Mouse (Mus musculus) T-helper 1 cell (primary cell): ENCODE measurements around the gene Shf.
"Not testable (repeated sequence)": the region's sequence is repeated elsewhere in the genome, so short reads cannot be mapped to it uniquely, and the experiment has no call there.

Source experiments
- in situ Hi-C: fragments of 300-600 bp; cut with MboI, MseI; formaldehyde crosslinking; loops from one replicate; pipeline ENCODE4 v1.15.1; 2025; ENCODE audit warnings: high pct_unique_total_duplicates

Shf gene

DNA sequence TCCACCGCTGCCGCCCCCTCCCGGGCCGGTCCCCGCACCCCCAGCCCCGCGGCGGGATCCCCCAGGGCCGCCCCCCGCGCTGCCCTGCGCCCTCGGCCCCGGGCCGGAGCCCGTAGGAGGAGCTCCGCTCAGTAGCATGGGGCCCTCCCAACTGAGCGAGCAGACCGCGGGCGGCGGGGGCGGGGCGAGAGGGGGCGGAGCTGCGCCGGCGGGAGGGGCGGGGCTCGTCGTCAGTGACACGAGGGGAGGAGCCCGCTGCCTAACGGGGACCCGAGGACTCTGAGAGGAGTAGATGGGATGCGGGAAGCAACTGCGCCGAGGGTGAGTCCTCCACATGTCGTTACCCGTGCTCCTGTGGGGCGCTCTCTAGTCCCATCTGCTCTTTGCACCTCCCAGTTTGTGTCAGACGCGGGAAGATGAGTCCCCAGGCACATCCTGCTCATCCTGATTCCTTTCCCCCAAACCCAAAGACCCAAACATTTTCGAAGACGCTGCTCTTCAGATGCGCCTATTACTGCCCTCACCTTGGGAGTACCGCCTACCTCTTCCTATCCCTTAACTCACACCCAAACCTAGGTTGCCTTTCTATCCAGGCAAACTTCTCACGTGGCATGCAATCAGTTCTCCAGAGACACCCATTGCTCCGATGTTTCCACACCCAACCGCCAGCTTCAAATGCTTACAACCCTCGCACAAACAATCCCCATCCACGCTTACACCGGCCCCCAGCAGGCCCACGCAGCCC is at the start of gene Shf:
TSS of gene Shf (minus strand) at position 168 of the 745 bp plus-strand sequence.
- in situ Hi-C loops = no loop called here

GRCm38 (mm10) chr2:122408928-122409327 is 40.0 kb upstream of the Shf start:
- in situ Hi-C loops = no loop called here

GRCm38 (mm10) chr2:122407607-122408006 is 38.6 kb upstream of the Shf start:
- in situ Hi-C loops = no loop called here

DNA sequence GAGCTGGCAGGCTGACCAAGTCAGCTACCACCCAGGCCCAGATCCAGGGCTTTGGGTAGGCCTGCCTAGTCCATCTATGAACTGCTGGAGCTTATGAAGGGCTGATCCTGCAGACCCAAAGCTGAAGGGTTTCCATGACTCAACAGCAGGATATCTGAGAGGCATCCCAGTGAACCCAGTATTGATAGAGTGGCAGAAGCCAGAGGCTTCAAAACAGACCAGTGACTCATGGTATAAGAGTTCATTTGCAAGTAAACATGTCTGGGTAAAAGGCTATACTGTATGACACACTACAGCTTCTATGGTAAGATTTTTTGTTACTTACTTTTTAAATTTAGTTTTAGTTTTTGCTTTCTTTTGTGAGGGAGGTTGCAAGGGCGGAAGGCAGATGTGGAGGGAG is 27.2 kb upstream of the Shf start:
- in situ Hi-C loops = no loop called here

- in situ Hi-C loops = not testable (repeated sequence)
These were observed 18.2 kb upstream of the Shf start for GRCm38 (mm10) chr2:122387135-122387534.

DNA sequence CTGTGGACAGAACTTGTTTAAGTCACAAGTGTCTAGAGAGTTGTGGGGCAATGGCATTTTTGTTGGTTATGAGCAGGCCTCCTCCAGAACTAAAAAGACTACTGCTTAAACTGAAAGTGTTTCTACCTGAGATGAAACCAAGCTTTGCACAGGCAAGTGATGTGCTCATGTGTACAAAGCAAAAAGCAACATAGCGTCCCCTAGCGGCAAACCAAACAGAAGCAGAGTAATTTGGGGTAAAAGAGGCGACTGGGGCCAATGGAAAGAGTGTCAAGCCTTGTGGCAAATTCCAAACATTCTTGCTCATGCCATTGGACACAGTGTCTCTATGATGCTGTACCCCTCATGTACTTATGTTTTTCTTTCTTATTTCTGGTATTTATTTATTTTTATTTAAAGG is 16.1 kb upstream of the Shf start:
- in situ Hi-C loops = no loop called here

- in situ Hi-C loops = loop anchor here (5.0 kb wide), 4 partner anchors 85 to 375 kb away; no protein-coding TSS in a partner anchor
These were observed 13.2 kb upstream of the Shf start for GRCm38 (mm10) chr2:122382121-122382520.

GRCm38 (mm10) chr2:122381329-122382103 is 12.6 kb upstream of the Shf start:
- in situ Hi-C loops = loop anchor here (5.0 kb wide), 4 partner anchors 86 to 376 kb away; no protein-coding TSS in a partner anchor

GRCm38 (mm10) chr2:122380768-122381311 is 11.9 kb upstream of the Shf start:
- in situ Hi-C loops = loop anchor here (5.0 kb wide), 4 partner anchors 86 to 376 kb away; no protein-coding TSS in a partner anchor

DNA sequence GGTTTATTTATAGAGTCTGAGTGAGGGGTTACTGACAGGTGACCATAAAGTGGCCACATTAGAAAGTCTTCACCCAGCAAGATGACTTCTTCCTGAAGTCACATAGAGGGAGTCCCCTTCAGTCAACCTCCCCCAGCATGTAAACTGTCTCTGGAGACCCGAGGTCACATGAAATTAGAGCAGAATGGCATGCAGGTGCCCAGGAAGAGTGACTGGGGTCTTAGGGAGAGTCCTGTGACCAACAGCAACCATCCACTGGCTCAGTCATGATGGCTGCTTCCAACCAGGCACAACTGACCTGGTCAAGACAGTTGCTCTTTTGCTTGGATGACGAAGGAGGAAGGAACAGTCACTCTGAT is 10.3 kb upstream of the Shf start:
- in situ Hi-C loops = no loop called here

DNA sequence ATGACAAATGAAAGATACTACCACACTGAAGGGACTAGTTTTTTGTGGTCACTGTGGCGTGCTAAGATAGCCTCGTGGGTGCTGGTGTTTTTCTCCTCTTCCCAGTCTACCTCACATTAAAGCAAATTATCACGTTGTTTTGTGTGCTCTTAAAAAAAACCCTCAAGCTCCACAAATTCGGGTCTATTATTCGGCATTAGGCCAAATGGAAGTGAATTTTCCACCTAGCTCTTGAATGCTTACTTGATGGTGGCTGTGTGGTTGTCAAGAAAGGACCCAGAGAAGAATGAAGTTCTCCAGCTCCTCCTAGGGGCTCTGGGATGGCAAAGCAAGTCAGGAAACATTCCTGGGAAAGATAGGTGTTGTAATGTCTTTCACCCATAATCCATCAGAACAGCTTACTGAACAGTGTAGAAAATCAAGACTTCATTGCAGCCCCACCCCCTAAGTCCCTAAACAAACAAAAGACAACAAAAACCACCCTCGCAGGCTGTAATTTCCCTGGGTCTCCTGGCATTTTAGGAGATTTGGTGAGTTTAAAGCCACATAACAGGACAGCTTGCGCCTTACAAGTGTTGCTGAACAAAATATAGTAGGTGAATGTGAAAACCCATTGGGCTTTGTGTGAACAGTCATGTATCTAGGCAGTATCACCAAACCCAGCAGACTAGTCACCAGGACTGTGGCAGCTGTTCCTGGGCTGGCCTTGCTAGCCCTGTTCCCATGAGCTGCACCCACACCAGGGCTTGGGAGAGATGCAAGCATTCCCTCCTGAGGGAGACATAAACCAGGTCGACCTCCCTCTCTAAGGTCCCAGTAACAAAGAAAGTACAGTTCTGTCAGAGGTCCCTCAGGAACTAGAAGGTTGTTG is 9.7 kb upstream of the Shf start:
- in situ Hi-C loops = no loop called here

DNA sequence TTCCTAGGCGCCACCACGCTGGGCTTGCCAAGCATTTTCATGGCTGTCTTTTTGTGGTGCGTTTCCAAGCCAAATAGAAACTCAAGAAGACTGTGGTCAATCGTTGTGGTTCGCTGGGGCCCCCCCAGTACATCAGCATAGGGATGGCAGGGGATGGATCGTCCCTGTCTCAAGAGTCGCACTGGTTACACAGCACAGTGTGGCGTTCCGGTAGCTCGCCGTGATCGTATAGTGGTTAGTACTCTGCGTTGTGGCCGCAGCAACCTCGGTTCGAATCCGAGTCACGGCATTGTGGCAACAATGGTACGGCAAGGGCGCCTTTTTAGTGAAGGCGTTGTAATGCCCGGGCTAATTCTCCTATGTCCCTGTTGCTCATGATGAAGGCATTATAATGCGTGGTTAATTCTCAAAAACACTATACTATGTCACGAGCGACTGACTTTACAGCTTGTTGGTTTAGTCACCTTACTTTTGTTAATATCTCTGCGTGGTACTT is 8.8 kb upstream of the Shf start:
- in situ Hi-C loops = no loop called here

GRCm38 (mm10) chr2:122377215-122377674 is 8.3 kb upstream of the Shf start:
- in situ Hi-C loops = no loop called here

- in situ Hi-C loops = no loop called here
These were observed 7.1 kb upstream of the Shf start for GRCm38 (mm10) chr2:122376041-122376561.

DNA sequence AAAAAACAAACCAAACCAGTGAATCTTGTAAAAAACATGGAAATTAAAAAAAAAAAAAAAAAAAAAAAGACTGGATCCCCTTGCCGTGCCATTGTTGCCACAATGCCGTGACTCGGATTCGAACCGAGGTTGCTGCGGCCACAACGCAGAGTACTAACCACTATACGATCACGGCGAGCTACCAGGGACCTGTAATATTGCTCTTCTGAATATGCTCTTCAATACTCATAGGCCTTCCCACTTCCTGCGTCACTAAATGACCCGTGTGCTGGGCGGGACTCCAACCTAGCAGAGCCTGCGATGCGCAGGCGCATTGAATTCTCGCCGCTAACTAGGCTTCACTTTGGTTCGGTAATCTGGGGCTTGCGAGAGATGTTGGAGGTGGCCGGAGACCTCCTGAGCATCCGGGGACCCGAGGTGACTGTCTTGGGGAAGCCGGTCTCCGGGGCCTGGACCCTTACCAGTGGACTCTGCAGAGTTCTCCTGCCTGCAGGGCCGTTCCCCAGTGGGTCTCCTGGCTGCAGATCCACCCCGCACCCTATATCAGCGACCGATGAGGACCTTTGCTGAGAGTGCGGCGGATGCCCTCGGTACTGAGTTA is 6.5 kb upstream of the Shf start:
- in situ Hi-C loops = no loop called here

GRCm38 (mm10) chr2:122374666-122375331 is 5.8 kb upstream of the Shf start:
- in situ Hi-C loops = no loop called here

DNA sequence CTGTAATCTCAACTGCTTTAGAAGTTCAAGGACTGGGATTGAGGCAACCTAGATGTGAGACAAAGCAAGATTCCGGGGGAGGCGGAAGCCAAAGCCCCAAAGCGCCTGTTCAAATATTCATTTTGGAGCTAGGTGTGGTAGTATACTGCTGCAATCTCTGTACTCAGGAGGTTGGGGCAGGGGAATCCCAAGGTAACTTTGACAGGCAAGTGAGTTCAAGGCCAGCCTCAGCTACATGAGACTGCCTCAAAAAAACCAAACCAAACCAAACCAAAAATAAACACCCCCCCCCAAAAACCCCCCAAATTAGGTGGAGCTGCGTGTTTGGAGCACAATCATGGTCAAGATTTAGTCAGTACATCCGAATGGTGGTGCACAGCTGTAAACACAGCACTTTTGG is 5.0 kb upstream of the Shf start:
- in situ Hi-C loops = no loop called here

DNA sequence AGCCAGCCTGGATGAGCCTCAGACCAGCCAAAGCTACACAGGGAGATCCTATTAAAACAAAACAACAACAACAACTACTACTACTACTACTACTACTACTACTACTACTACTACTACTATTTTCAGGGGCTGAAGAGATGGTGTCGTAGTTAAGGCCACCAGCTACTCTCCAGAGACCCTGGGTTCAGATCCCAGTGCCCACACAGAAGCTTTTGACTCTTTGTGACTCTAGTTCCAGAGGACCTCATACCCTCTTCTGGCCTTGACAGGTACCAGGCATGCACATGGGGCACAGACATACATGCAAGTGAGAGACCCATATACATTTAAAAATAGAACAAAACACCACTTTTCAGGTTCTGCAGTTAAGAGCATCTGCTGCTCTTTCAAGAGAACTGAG is 3.6 kb upstream of the Shf start:
- in situ Hi-C loops = no loop called here

DNA sequence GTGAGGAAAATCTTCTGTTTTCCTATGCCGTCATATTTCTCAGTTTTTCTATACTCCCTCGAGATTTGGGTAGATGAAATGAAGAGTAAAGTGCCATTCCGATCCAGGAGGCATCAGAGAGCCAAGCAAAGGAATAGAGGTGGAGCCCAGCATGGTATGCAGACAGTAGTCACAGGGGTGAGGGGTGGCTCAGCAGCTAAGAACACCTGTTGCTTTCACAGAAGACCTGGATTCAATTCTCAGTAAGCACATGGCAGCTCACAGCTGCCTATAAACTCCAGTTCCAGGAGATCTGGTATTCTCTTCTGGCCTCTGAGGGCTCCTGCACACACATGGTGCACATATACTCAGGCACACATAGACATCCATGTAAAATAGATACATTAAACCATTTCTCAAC is 3.1 kb upstream of the Shf start:
- in situ Hi-C loops = no loop called here

- in situ Hi-C loops = no loop called here
These were observed 1.3 kb upstream of the Shf start for GRCm38 (mm10) chr2:122370101-122370750.
